Mouse (Mus musculus): ENCODE results near the gene Plcd3.

- TF ChIP-seq CTCF (IDR thresholded peaks at IDR 0.05; ENCODE audit: control insufficient read depth, insufficient read depth, low read length) (no peak), POLR2A (IDR thresholded peaks at IDR 0.05; ENCODE audit: borderline replicate concordance, control insufficient read depth, low read depth, low read length) (no peak)
These were observed 77.5 kb downstream of the Plcd3 start for GRCm38 (mm10) chr11:103023974-103024373.

Measured in bone marrow, adult 2 months (tissue).